Mouse (Mus musculus): ENCODE measurements around the gene Gm40193. TPM values are rescaled to one million over a fixed set of nuclear protein-coding genes. Genes with fewer than 3 reads are reported as not detected.
"Not testable (repeated sequence)": the region's sequence is repeated elsewhere in the genome, so short reads cannot be mapped to it uniquely, and the experiment has no call there.

Gm40193 gene
- total RNA-seq (2021), result not detected

DNA sequence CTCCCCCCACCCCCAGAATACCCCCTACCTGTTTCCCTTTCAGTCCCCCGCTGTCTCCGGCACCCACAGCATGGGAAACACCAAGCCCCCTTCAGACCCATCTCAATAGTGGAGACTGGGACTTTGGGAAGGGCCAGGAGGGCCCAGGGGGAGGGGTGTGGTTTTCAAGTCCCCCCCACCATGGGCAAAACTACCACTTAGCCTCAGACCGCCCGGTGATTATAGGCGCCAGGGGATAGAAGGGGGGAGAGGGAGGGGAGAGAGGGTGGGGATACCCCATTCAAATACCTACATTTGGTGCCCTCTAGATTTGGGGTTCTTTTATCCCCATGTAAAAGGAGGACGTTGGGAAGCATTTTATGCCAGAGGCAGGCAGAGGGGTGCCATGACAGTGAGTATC, at the start of gene Gm40193:
TSS of gene Gm40193 (minus strand) at position 101 of the 400 bp plus-strand sequence.
- DNase-seq, result no peak
- intact Hi-C loops (cut with DNase I), result no loop called here

DNA sequence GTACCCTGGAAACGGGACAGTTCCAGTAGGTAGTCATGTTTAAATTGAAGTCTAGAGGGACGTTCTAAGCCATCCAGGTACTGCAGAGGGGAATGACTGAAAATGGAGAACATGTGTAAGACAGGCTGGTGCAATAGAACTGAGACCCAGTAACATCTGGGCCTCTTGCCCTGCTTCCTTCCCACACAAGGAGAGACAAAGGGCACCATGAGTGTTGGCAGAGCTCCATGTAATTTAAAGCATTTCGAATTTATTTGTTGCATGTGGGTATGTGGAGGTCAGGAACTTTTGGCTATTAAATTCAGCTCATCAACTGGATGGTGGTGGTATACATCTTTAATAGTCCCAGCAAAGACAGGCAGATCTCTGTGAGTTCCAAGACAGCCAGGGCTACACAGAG, 49.5 kb upstream of the Gm40193 start:
- intact Hi-C loops (cut with DNase I), result no loop called here
- no peak for DNase-seq

DNA sequence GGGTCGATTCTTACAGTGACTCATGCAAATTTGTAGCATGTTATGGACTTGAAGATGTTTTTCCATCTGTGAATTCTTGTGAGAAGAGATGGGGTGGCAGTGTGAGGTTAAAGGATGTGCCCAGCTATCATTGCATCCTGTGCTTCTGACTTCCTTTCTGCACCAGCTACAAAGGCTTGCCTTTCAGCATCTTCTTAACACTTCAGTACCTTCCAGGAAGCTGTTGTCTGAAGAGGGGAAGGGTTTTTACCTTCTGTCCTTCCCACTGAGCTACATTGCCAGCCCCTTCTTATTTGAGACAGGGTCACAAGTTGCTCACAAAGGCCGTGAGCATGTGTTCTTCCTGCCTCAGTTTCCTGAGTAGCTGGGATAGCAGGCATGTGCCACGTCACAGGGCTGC, 48.2 kb upstream of the Gm40193 start:
- DNase-seq, result no peak
- intact Hi-C loops (cut with DNase I), result no loop called here

DNA sequence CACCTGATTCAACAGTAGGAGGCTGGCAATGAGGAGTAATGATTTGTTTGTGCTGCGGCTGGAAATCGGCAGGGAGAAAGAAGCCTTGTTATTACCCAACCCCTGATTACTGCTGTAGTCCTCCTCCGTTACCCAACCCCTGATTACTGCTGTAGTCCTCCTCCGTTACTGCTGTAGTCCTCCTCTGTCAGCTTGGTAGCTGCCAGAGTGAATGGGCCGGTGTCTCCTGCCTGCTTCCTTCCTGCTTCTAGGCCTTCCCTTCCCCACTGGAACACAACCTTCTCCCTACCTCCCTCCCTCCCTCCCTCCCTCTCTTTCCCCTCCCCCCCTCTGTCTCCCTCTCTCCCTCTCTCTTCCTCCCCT, 47.6 kb upstream of the Gm40193 start:
- no peak for DNase-seq
- intact Hi-C loops (cut with DNase I), result no loop called here

DNA sequence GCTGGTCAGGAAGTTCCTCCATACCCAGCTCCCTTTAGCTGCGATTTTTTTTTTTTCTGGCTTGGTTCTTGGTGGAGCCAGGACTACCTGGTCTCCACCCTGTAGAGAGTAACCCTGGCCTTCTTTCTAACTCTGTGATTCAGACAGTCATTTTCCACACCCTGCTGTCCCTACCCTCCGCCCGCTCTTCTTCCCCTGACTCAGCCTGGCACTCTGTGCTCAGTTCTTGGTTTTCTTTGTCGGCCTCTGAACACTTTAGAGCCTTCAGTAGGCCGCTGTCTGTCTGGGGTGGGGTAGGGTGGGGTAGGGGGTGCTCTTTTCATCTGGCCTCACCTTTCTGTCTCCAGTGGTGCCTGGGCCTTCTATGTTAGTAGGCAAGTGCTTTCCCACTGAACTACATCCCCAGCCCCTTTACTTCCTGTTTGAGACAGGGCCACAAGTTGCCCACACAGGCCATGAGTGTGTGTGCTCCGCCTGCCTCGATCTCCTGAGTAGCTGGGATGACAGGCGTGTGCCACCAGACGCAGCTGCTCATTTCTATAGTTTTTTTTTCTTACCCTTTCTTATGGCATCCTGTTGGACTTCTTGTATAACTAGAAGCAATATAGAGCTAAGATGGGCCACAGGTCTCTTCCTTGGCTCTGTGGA, 47.1 kb upstream of the Gm40193 start:
- intact Hi-C loops (cut with DNase I), result no loop called here

DNA sequence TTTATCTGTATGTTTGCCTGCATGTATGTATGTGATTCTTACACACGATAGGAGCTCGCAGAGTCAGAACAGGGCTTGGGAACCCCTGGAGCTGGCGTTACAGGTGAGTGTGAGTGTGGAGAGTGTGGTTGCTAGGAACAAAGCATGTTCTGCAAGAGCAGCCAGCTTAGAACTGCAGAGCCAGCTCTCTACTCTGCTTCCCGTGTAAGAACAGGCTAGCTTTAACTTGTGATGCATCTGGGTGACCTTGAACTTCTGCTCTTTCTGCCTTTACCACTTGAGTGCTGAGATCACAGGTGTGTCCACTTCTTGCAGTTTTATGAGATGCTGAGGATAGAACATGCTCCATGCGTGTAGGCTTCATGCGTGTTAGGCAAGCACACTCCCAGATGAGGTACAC, 46.2 kb upstream of the Gm40193 start:
- intact Hi-C loops (cut with DNase I), result no loop called here
- no peak for DNase-seq

More for the DNA sequence above, 47.1 kb upstream of the Gm40193 start:
- DNase-seq, result no peak

DNA sequence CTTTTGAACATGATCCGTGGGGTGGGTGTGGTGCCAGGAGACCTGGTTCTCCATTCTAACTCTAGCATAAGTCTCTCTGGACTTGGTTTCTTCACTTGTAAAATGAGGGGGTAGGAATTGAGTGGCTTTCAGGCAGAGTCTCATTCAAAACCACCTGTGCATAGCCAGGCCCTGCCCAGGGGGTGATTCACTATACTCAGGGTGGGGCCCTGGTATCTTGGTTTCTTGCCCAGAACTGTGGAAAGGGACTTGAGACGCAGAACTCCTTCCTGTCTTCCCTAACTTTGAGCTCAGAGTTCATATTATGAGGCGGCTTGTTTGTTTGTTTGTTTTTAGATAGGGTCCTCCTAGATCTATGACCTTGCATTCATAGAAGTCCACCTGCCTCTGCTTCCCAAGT, 44.5 kb upstream of the Gm40193 start:
- no peak for DNase-seq
- intact Hi-C loops (cut with DNase I), result no loop called here

DNA sequence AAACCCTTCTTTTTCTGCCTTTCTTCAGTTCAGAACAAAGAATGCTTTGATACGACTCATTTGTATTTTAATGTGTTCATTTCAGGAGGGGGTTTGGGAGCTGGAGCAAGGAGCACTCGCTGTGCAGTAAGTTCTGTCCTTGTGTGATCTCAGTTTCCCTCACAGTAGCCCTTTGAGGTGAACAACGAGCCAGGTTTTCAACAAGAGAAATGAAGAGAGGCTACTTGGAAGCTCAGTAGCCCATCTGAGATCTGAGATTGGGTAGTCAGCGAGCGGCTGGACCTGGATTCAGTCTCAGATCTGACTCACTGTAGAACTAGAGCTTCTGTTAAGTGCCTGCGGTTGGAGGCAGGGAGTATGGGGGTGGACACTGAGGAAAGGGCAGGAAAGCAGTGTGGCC, 41.1 kb upstream of the Gm40193 start:
- intact Hi-C loops (cut with DNase I), result no loop called here

DNA sequence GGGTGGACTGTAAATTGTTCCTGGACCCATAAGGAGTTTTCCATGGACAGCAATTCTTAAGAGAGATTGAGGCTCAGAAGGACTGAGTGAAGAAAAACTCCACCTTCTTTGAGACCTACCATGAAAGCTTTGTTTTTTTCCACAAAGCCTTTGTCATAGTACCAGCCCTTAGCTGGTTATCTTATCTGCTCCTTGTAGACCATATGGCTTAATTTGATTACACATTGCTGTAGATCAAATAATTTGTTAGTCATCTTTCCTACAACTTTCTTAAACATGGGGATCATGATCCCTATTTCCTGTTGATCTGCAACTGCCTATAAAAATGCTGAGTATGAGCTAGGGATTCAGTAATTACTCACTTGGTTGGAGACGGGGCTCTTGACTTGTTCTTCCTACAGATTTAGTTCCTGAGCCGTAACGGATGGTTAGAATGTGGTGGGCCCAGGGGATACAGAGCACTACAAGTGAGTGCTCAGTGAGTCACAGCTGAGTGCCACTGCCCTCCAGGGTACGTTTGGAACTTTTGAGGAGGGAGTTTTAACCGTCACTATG, 39.7 kb upstream of the Gm40193 start:
- DNase-seq, result no peak
- intact Hi-C loops (cut with DNase I), result no loop called here

More for the DNA sequence above, 41.1 kb upstream of the Gm40193 start:
- DNase-seq, result no peak

DNA sequence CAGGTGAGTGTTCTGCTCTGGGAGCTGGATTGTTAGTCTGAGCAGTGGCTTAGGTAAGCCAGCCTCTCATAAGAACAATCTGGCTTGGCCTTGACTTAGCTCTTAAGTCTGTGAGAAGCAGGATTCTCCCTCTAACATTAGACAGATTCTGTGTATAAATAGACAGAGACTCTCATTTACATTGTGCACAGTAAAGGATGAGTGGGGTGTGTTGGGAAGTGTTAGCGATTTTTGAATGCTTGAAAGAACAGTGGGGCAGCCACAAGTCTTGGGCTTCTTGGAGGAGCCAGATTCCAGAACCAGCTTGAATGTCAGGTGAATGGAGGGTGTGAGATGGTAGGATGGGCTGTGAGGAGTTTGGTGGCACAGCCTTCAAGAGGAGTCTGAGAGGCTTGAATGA, 38.9 kb upstream of the Gm40193 start:
- DNase-seq, result no peak
- intact Hi-C loops (cut with DNase I), result no loop called here

DNA sequence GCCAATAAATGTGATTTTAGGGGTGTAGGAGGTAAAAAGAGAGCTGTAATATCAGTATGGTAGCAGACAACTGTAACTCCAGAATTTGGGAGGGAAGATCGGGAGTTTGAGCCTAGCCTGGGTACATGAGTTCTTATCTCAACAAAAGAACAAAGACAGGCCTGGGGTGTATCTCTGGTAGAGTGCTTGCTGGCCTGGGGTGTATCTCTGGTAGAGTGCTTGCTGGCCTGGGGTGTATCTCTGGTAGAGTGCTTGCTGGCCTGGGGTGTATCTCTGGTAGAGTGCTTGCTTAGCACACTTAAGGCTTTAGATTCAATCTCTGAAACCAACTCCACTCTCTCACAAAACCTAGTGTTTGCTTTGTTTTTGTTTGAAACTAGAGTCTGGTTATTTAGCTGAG, 37.9 kb upstream of the Gm40193 start:
- intact Hi-C loops (cut with DNase I); DNase-seq: not testable (repeated sequence)

DNA sequence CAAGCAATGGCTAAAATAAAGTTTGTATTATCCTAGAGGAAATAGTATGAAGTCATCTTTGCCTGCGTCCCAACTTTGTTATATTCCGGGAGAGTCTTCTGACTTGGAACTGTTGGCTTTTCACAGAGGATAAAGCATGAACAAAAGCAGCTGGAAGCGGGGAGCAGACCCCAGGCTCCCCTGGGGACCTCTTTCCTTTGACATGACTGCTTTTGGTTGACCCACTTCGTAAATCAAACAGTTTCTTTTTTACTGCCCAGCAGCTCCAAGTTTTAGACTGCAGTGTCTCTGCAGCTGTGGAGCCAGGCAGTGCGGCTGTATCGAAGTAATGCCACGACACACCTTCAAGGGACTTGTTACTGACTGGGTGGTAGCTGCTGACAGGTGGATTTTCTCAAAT, 33.8 kb upstream of the Gm40193 start:
- intact Hi-C loops (cut with DNase I), result no loop called here
- no peak for DNase-seq

DNA sequence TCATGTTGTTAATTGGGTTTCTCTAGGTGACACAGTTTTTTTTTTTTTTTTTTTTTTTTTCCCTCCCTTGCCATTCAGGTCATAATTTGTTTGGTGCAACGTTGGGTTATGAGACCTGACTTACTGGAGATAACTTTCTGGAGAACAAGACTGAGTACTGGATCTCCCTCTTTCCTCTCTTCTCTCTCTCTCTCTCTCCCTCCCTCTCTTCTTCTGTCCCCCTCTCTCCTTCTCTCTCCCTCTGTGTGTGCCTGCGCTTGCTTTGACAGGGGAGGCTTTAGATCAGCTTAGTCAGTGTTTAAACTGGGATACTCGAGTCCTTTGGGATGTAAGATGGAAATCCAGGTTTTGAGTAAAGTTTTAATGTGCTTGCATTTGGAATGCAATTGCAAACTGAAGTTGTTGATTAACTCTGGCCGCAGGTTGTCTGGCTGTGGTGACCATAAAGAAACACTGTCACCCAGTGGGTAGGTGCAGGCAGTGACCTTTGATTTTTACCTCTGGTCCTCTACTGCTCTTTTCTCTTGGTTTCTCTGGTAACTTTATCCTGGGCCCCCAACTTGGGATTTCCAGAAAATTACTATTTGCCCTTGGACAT, 31.6 kb upstream of the Gm40193 start:
- DNase-seq, result no peak
- intact Hi-C loops (cut with DNase I), result loop anchor here (5.0 kb wide), 1 partner anchor 38 kb away; no protein-coding TSS in a partner anchor

DNA sequence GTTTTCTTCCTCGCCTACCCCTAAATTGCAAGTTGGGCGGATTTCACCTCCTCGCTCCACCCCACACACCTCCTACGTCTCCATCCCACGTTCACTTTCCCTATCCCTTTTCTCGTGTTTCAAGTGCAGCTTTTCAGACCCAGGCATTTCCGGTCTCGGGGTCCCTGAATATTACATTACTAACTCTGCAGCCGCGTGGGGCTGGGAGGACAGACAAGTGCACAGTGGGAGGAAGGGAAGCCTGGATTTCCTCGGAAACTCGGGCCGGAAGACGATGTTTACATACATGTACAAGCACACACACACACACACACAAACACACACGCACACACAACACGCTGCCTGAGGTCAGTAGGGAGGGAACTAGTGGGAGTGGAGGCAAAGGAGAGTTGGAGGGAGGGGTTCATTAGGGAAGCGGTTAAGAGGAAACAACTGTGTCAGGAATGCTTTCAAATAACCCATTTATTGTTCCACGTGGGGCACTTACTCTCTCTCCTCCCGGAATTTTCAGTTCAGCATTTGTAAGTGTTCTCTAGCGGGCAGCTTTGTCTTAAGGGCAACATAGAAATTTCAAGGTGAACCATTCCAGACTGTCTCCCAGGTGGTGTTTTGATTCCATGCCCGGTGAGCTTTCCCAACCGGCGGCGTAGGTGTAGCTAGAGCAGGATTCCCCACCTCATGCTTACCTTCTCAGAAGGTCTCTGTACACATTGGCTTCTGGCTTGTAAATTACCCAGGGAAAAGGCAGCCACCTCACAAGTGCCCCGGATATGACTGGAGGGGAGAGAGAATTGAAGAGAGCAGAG, 30.9 kb upstream of the Gm40193 start:
- DNase-seq, result peak; percentile 16
- intact Hi-C loops (cut with DNase I), result loop anchor here (5.0 kb wide), 1 partner anchor 39 kb away; no protein-coding TSS in a partner anchor

DNA sequence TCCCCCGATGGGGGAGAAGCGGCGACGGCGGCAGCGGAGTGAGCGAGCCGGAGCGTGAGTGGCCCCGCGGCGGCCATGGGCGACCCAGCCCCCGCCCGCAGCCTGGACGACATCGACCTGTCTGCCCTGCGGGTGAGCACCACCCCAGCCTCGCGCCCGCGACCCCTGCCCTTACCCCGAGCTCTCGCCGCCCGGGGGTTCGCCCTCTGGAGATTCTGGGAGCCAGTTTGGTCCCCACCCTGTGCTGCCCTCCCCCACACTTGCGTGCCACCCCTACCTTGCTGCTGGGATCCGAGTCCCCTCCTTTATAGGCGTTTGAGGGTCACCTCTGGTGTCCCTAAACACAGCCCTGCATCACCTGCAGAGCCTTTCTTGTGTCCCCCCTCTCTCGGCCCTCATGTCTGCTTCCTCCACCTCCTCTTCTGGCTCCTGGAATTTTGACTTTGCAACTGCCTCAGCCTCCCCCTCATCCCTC, 30.3 kb upstream of the Gm40193 start:
- no peak for DNase-seq
- intact Hi-C loops (cut with DNase I), result loop anchor here (5.0 kb wide), 1 partner anchor 39 kb away; no protein-coding TSS in a partner anchor

DNA sequence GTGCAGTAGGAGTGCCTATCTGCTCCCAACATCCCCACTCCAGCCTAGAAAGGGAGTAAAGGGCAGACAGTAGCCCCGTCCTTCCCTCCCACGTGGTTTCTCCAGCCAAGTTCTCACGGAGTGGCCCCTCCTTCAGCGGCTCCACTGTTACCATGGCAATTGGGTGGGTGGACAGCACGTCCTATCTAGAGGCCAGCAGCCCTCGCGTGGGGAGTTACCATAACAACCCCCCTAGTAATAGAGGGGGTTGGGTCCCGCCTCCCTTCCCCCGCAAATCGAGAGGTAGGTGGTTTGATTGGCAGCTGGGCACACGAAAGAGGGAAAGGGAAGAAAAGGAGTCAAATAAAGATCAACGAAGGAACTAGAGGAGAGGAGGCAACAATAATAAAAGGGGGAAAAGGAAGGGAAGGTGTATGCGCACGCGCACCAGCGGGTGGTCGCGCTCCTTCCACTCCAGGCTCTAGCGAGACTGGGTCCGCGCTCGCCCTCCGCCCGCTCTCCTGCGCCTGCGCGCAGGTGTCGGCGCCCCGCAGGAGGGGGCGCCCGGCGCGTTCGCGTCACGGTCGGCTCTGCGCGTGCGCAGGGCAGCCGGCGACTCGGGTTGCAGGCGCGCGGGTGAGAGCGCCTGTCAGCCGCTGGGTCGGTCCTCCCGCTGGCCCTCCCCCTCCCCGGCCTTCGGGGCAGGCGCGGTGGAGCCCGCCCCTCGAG, 29.7 kb upstream of the Gm40193 start, which contains the start of gene Mink1:
TSS of gene Mink1 (plus strand) at position 595 of the 708 bp plus-strand sequence.
- DNase-seq, result peak; percentile 89
- intact Hi-C loops (cut with DNase I), result loop anchor here (5.0 kb wide), 1 partner anchor 40 kb away; no protein-coding TSS in a partner anchor

DNA sequence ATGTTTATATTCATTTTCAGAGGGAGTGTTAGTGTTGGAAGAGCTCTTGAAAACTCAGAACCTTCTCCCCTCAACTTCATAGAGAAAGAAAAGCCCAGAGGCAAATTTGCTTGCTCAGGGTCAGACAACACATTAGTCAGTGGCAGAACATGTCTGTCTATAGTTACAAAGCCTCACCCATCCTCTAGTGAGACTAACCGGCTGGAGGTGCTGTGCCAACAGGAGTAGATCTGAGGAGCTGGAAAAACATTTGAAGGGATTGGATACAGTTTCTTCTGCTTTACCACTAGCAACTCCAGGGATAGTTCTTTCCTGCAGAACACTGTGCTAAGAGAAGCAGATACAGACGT, 29.2 kb upstream of the Gm40193 start:
- intact Hi-C loops (cut with DNase I), result loop anchor here (5.0 kb wide), 1 partner anchor 40 kb away; no protein-coding TSS in a partner anchor
- DNase-seq, result no peak

DNA sequence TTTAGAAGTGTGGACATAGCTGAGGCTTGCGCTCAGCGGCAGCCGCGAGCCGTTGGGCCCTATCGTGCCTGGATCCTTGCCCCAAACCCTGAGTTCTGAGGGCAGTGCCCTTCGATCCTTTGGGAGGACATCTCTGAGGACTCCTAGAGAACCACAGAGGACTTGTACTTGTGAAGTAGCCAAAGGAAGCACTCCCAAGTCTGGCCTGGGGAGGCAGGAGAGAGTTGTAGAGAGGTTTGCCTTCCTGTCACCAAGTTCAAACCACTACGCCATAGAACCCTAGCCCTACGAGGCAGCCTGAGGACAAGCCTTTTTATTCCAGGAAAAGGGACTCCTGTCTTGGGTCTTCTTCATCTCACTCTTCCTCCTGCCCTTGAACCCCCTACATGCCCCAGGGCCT, 24.8 kb upstream of the Gm40193 start:
- intact Hi-C loops (cut with DNase I), result no loop called here
- no peak for DNase-seq

DNA sequence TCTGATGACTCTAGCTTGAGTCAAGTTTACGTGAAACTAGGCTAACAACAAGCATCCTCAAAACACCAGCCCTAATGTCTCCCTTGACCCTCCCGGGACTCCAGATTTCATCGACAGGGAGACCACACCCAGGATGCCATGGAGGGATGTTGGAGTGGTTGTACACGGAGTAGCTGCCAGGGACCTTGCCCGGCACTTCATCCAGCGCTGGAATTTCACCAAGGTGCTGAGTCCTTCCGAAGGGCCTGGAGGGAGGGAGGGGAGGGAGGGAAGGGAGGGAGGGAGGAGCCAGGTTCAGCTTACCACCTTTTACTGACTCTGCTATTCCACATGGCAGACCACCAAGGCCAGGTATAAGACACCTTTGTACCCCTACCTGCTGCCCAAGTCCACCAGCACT, 21.2 kb upstream of the Gm40193 start:
- intact Hi-C loops (cut with DNase I), result no loop called here
- DNase-seq, result no peak

DNA sequence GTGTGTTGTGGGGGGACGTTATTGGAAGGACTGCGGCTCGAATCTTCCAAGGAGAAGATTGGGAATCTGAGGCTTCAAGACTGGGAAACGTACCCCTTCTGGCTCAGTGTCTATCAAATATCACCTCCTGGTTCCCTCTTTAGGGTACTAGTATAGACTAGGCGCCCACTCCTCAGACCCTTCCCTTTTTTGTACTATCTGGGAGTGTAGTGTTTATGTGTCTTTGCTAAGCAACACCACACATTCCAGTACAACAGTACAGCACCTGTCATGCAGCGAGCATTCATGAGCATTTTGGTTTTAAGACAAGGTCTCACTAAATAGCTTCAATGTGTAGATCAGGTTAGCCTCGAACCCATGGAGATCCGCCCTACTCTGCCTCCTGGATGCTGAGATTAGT, 18.8 kb upstream of the Gm40193 start:
- no peak for DNase-seq
- intact Hi-C loops (cut with DNase I), result no loop called here

DNA sequence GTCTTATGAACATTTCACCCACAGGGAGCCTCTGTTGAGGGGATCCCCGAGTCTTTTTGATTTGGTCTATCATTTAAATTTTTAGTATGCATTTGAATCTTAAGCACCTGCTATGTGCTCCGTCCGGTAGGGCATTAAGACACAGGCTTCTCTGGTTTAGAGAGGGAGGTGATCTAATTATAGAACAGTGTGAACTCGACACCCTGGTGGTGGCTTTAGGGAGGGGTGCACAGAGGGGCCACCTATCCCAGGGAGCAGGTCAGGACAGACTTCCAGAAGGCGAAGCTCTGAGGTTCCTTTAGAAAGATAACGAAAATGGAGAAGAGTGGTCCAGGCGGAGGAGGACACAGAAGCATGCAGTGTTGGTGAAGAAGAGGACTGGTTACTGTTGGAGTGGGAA, 11.8 kb upstream of the Gm40193 start:
- no peak for DNase-seq
- intact Hi-C loops (cut with DNase I), result no loop called here

Data from left cerebral cortex, postnatal 4 days (tissue).